Mouse (Mus musculus) heart, adult 2 months (tissue): ENCODE measurements around the gene Hipk2.

Experiments
- CTCF ChIP-seq: fragments of 200-600 bp; IDR thresholded peaks from 2 replicates; pipeline ENCODE4 v1.8.1; 2022; ENCODE audit warnings: antibody characterized with exemption, mild to moderate bottlenecking, moderate library complexity
- EP300 ChIP-seq: fragments of 200-500 bp; IDR thresholded peaks from 2 replicates; pipeline ENCODE4 v1.6.1; 2011; ENCODE audit warnings: low read depth, low read length, control low read depth; ENCODE audit not compliant: insufficient read depth
- POLR2A ChIP-seq: fragments of 200-500 bp; IDR thresholded peaks from 2 replicates; pipeline ENCODE4 v1.6.1; 2011; ENCODE audit warnings: mild to moderate bottlenecking, low read depth, low read length, control low read depth; ENCODE audit not compliant: insufficient read depth

DNA sequence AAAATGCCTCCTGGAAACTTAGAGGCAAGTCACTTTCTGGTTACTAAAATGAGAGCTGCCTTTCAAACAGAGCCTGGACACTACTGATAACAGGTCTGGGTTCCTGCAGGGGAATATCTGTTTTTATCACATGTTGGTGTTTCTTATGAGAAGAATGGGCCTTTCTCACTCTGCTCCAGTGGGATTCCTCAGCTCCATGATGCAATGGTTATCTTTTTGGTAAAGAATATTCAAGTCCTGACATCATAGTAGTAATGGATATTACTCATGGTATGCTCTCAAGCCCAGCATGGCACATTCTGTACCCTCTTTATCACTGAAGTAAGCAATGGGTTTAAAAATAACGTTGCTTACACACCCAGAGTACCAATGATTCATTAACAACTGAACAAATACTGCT lies 40.7 kb downstream of the Hipk2 start:
- no peak for TF ChIP-seq POLR2A
- no peak for TF ChIP-seq CTCF
- no peak for TF ChIP-seq EP300
